Comparison of ENCODE assay signal across 22 mouse cellular contexts in the genomic region with DNA sequence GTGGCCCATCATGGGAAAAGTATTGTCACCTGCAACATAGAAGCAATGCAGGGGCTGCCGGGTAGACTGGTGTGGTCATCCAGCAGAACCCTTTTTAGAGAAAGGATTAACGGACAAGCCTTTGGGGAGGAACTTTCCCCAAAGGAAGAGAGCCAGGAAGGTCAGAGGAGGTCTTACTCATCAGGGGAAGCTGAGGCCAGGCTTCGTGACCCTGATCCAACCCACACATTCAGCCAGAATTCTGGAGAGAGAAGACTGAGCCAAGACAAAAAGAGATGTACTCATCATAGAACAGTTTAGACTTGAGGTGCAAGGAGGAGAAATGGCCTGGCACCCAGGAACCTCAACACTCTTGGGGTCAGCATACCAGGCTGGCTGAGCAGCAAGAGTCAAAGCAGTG.
DNase-seq lines count a peak whose midpoint lies in the region; ATAC-seq and TF ChIP-seq lines count a peak whose summit lies in the region.
"Had no signal": no experiment of that assay in that cellular context is flagged by ENCODE, and none has a peak within 500 bp of the region (broad histone marks: within the 10 kb centered on the region; RNA-seq: fewer than 3 reads in every experiment).

No protein-coding gene starts in this region.

- H3K9me3 ChIP-seq in kidney, embryonic 16.5 days (ENCODE audit: low read length), result peaks cover 6% of the 10 kb centered on the region; the same call in 1 of the 2 replicates
- H3K9me3 ChIP-seq: forebrain, embryonic 13.5 days; limb, embryonic 13.5 days; liver, embryonic 12.5 days; neural tube, embryonic 15.5 days had no signal

- no peak overlapping the region for H3K27ac ChIP-seq in kidney, adult 2 months (ENCODE audit: insufficient read depth, low read depth, low read length)
- no peak overlapping the region for H3K27ac ChIP-seq in kidney, embryonic 16.5 days (ENCODE audit: low read length)
- H3K27ac ChIP-seq: forebrain, embryonic 13.5 days; hindbrain, embryonic 14.5 days; limb, embryonic 13.5 days; liver, embryonic 12.5 days; neural tube, embryonic 15.5 days had no signal

- WGBS in kidney, adult 2 months, result 82% methylated on average over 3 of the region's 3 CpGs
- WGBS in kidney, embryonic 16.5 days, result 77% methylated on average over 3 of the region's 3 CpGs

- no peak overlapping the region for H3K4me2 ChIP-seq in kidney, embryonic 16.5 days (replicated peaks; ENCODE audit: low read depth, low read length)
- H3K4me2 ChIP-seq: forebrain, embryonic 13.5 days; hindbrain, embryonic 14.5 days; limb, embryonic 13.5 days; liver, embryonic 12.5 days; midbrain, embryonic 11.5 days; neural tube, embryonic 15.5 days had no signal

- no peak overlapping the region for H3K4me3 ChIP-seq in kidney, adult 2 months (ENCODE audit: insufficient read depth, low read depth, low read length)
- no peak overlapping the region for H3K4me3 ChIP-seq in kidney, embryonic 16.5 days (ENCODE audit: low read length)
- H3K4me3 ChIP-seq: forebrain, embryonic 13.5 days; limb, embryonic 13.5 days; liver, embryonic 12.5 days; neural tube, embryonic 15.5 days had no signal

- TF ChIP-seq POLR2A in kidney, adult 2 months (IDR thresholded peaks at IDR 0.05; ENCODE audit: low read depth, low read length), result no peak

- peak; percentile 17 to 26 for DNase-seq in adrenal gland, postnatal 36 days
- no peak for DNase-seq in adrenal gland, postnatal 25 days
- DNase-seq in kidney, adult 2 months, result peak; percentile 13
- DNase-seq in gastrocnemius, adult 8-10 months (ENCODE audit: low spot score in 2 of 2), result peak; percentile 14 to 27
- DNase-seq in heart, adult 9 months (ENCODE audit: low spot score in 2 of 2), result peak; percentile 27 to 43
- DNase-seq in layer of hippocampus, postnatal 14 days (ENCODE audit: low spot score in 2 of 2), result no peak
- DNase-seq in ovary, postnatal 10 days (ENCODE audit: low spot score), result no peak
- DNase-seq: cerebellum, adult 8-10 months; cerebellum, postnatal 36 days; kidney, adult 18-20 months; kidney, postnatal 25 days; thymus, adult 18-20 months; thymus, postnatal 36 days had no signal

- ATAC-seq in kidney, embryonic 16.5 days (ENCODE audit: low FRiP score, low TSS enrichment), result no peak
- ATAC-seq: CD4-positive, CD25-positive, alpha-beta regulatory T cell, adult 4 months; forebrain, embryonic 13.5 days; inflammation-experienced regulatory T-cells, adult 6 months; liver, embryonic 12.5 days had no signal

- no peaks in the 10 kb centered on the region for H3K36me3 ChIP-seq in kidney, adult 2 months (ENCODE audit: control insufficient read depth, insufficient read depth, low read length)
- no peaks in the 10 kb centered on the region for H3K36me3 ChIP-seq in kidney, embryonic 16.5 days (ENCODE audit: insufficient read depth, low read length)
- H3K36me3 ChIP-seq: limb, embryonic 13.5 days; liver, embryonic 12.5 days; neural tube, embryonic 15.5 days had no signal

- no peaks in the 10 kb centered on the region for H3K4me1 ChIP-seq in kidney, adult 2 months (ENCODE audit: control insufficient read depth, insufficient read depth, low read length)
- no peaks in the 10 kb centered on the region for H3K4me1 ChIP-seq in kidney, embryonic 16.5 days (ENCODE audit: insufficient read depth, low read length)
- H3K4me1 ChIP-seq: liver, embryonic 12.5 days had no signal

- H3K27me3 ChIP-seq in kidney, adult 2 months (replicated peaks; ENCODE audit: control insufficient read depth, insufficient read depth, low read length), result no peaks in the 10 kb centered on the region
- H3K27me3 ChIP-seq in kidney, embryonic 16.5 days (ENCODE audit: insufficient read depth, low read length), result no peaks in the 10 kb centered on the region
- H3K27me3 ChIP-seq: forebrain, embryonic 13.5 days; limb, embryonic 13.5 days; liver, embryonic 12.5 days; neural tube, embryonic 15.5 days had no signal

- no peak for TF ChIP-seq CTCF in kidney, adult 2 months (conservative IDR thresholded peaks at IDR 0.05; ENCODE audit: insufficient read depth, insufficient read length, low read depth, low read length)

- no peak overlapping the region for H3K9ac ChIP-seq in kidney, embryonic 16.5 days (replicated peaks; ENCODE audit: low read length)
- H3K9ac ChIP-seq: forebrain, embryonic 13.5 days; hindbrain, embryonic 14.5 days; limb, embryonic 13.5 days; liver, embryonic 12.5 days; neural tube, embryonic 15.5 days had no signal

Comparison
In these comparisons a context has a peak if more than half of its experiments do, and no peak if none do; other contexts are left out.
1. DNase-seq: peak in adrenal gland, postnatal 36 days (2 of 2), kidney, adult 2 months (single experiment), gastrocnemius, adult 8-10 months (2 of 2) and heart, adult 9 months (2 of 2); none in adrenal gland, postnatal 25 days (single experiment), layer of hippocampus, postnatal 14 days (0 of 2) and ovary, postnatal 10 days (single experiment).